Mouse (Mus musculus): Measurements from ENCODE around the gene Cyth1. TPM values are rescaled to one million over a fixed set of nuclear protein-coding genes. Genes with fewer than 3 reads are reported as not detected.

Cyth1 gene
- polyA plus RNA-seq, 1 experiment from 2014 or later, result 14.4 TPM

- H3K27ac ChIP-seq (ENCODE audit: low read length), result no peak overlapping the region
- H3K4me3 ChIP-seq (ENCODE audit: low read length), result no peak overlapping the region
- H3K9ac ChIP-seq (ENCODE audit: low read length), result no peak overlapping the region
- ATAC-seq (ENCODE audit: low read depth), result no peak
- H3K9me3 ChIP-seq (ENCODE audit: control insufficient read depth, low read length), result no peaks in the 10 kb centered on the region
- no peaks in the 10 kb centered on the region for H3K27me3 ChIP-seq (ENCODE audit: control insufficient read depth, insufficient read depth, low read depth, low read length)
- H3K4me1 ChIP-seq (replicated peaks; ENCODE audit: control insufficient read depth, insufficient read depth, low read length), result peaks cover 6% of the 10 kb centered on the region; the same call in 1 of the 2 replicates
- H3K36me3 ChIP-seq (ENCODE audit: control insufficient read depth, insufficient read depth, low read length), result no peaks in the 10 kb centered on the region
- H3K4me2 ChIP-seq (ENCODE audit: low read depth, low read length), result no peak overlapping the region
- WGBS, result 77% methylated on average over 14 of the region's 14 CpGs
Measured at GRCm38 (mm10) chr11:118082294-118082693, 166.1 kb downstream of the Cyth1 start.

Other genes with a start within 250 kb of the Cyth1 start
- gene Dnah17, start 118.0 kb downstream of the Cyth1 start, polyA plus RNA-seq (2015; fragmentation: Nextera tagmentation; extraction: Ambion mirVana), result 0.19 and 0.23 TPM in 2 replicates
- gene Usp36, start 41.7 kb upstream of the Cyth1 start, polyA plus RNA-seq (2015; fragmentation: Nextera tagmentation; extraction: Ambion mirVana), result 17.9 and 18.2 TPM in 2 replicates
- 0.39 and 0.59 TPM in 2 replicates for gene Cep295nl, start 93.9 kb upstream of the Cyth1 start, polyA plus RNA-seq (2015; fragmentation: Nextera tagmentation; extraction: Ambion mirVana)
- gene Timp2, start 107.1 kb upstream of the Cyth1 start, polyA plus RNA-seq (2015; fragmentation: Nextera tagmentation; extraction: Ambion mirVana), result 69.8 and 74.1 TPM in 2 replicates
- gene Lgals3bp, start 153.5 kb upstream of the Cyth1 start, polyA plus RNA-seq (2015; fragmentation: Nextera tagmentation; extraction: Ambion mirVana), result 7.3 and 10.4 TPM in 2 replicates
- gene Cant1, start 170.5 kb upstream of the Cyth1 start, polyA plus RNA-seq (2015; fragmentation: Nextera tagmentation; extraction: Ambion mirVana), result 26.5 and 28.9 TPM in 2 replicates
- gene C1qtnf1, start 179.6 kb upstream of the Cyth1 start, polyA plus RNA-seq (2015; fragmentation: Nextera tagmentation; extraction: Ambion mirVana), result 8.0 and 8.2 TPM in 2 replicates
- 7.2 and 7.9 TPM in 2 replicates for gene Engase, start 228.2 kb upstream of the Cyth1 start, polyA plus RNA-seq (2015; fragmentation: Nextera tagmentation; extraction: Ambion mirVana)